Mouse (Mus musculus): ENCODE results near the gene Cd37. TPM values are rescaled to one million over a fixed set of nuclear protein-coding genes. Genes with fewer than 3 reads are reported as not detected.

The Cd37 gene
- polyA plus RNA-seq, 1 experiment = 423 TPM

DNA sequence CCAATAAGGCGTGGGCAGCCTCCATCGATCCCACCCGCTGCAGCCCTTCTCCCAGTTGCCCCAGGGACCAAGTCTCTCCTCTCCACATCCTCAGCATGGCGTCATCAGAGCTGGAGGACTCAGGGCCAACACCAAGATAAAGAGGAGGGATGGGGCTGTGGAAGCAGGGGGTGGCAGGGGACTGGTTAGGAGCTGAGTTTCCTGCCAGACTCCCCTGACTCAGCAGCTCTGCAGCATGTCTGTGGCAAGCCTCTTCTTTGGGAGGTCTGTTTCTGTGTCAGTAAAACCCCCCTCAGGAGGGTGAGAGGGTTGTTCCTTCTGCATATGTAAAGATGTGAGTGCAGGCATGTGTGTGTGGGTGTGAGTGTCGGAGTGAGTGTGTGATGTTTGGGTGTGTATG is 41.9 kb downstream of the Cd37 start:
- DNase-seq = no peak
- no peaks in the 10 kb centered on the region for H3K4me1 ChIP-seq (replicated peaks; ENCODE audit: control insufficient read depth, insufficient read depth, low read length)
- H3K36me3 ChIP-seq (ENCODE audit: control insufficient read depth, insufficient read depth, low read length) = no peaks in the 10 kb centered on the region
- TF ChIP-seq CTCF (IDR thresholded peaks at IDR 0.05; ENCODE audit: borderline replicate concordance, control insufficient read depth, extremely low read depth, insufficient read depth, low read length, poor library complexity) (no peak), POLR2A (IDR thresholded peaks at IDR 0.05; ENCODE audit: control insufficient read depth, extremely low read depth, insufficient read depth, low read length, poor library complexity) (no peak)
- H3K4me3 ChIP-seq (ENCODE audit: control insufficient read depth, insufficient read depth, low read length) = no peak overlapping the region
- no peak overlapping the region for H3K27ac ChIP-seq (ENCODE audit: control insufficient read depth, insufficient read depth, low read length)
- H3K27me3 ChIP-seq (ENCODE audit: control insufficient read depth, insufficient read depth, low read length) = no peaks in the 10 kb centered on the region
- WGBS = 75% methylated on average over 5 of the region's 5 CpGs

- no peaks in the 10 kb centered on the region for H3K36me3 ChIP-seq (ENCODE audit: control insufficient read depth, insufficient read depth, low read length)
- no peak for DNase-seq
- WGBS = 91% methylated on average over 4 of the region's 4 CpGs
- H3K4me1 ChIP-seq (replicated peaks; ENCODE audit: control insufficient read depth, insufficient read depth, low read length) = no peaks in the 10 kb centered on the region
- no peak overlapping the region for H3K4me3 ChIP-seq (ENCODE audit: control insufficient read depth, insufficient read depth, low read length)
- H3K27me3 ChIP-seq (ENCODE audit: control insufficient read depth, insufficient read depth, low read length) = no peaks in the 10 kb centered on the region
- TF ChIP-seq CTCF (IDR thresholded peaks at IDR 0.05; ENCODE audit: borderline replicate concordance, control insufficient read depth, extremely low read depth, insufficient read depth, low read length, poor library complexity) (no peak), POLR2A (IDR thresholded peaks at IDR 0.05; ENCODE audit: control insufficient read depth, extremely low read depth, insufficient read depth, low read length, poor library complexity) (no peak)
- no peak overlapping the region for H3K27ac ChIP-seq (ENCODE audit: control insufficient read depth, insufficient read depth, low read length)
These were observed 42.8 kb downstream of the Cd37 start for GRCm38 (mm10) chr7:45196176-45196535.

DNA sequence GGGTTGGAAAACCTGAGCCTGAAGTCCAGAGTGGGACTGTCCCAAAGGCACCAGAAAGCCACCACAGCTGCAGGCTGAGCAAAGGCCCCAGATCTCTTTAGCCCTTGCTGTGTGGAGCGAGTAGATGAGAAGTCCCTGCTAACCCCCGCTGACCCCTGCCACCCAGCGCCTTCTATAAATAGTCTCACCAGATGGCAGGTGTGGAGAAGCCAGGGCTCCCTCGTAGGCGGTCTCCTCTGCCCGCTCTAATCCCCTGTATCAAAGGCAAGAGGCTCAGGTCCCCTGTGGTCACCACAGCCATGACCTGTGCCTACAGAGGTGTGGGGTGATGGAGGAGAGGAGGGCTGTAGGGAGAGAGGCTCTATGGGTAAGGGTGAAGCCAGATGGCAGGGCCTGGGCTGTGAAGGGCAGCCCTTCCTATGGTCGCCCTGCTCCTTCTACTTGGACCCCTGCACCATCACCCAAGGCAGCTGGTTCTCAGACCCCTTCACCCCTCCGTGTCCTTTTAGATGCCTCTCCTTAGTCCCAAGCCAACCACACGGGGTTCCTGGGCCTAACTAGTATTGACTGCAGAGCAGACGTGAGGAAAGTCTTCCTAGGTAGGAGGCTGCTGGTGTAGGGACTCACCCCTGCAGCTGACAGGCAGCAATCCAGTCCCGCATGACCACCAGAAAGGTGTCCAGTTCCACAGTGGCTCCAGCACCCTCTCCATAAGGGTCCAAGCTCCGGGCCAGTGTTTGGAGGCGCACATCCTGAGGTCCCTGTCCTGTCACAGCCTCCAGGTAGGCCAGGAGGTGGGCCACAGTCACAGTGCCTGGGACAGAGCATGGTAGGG is 43.4 kb downstream of the Cd37 start:
- H3K27ac ChIP-seq (ENCODE audit: control insufficient read depth, insufficient read depth, low read length) = no peak overlapping the region
- no peak overlapping the region for H3K4me3 ChIP-seq (ENCODE audit: control insufficient read depth, insufficient read depth, low read length)
- TF ChIP-seq CTCF (IDR thresholded peaks at IDR 0.05; ENCODE audit: borderline replicate concordance, control insufficient read depth, extremely low read depth, insufficient read depth, low read length, poor library complexity) = no peak
- TF ChIP-seq POLR2A (IDR thresholded peaks at IDR 0.05; ENCODE audit: control insufficient read depth, extremely low read depth, insufficient read depth, low read length, poor library complexity) = no peak
- WGBS = 84% methylated on average over 13 of the region's 13 CpGs
- H3K36me3 ChIP-seq (ENCODE audit: control insufficient read depth, insufficient read depth, low read length) = no peaks in the 10 kb centered on the region
- no peak for DNase-seq
- H3K4me1 ChIP-seq (replicated peaks; ENCODE audit: control insufficient read depth, insufficient read depth, low read length) = no peaks in the 10 kb centered on the region
- no peaks in the 10 kb centered on the region for H3K27me3 ChIP-seq (ENCODE audit: control insufficient read depth, insufficient read depth, low read length)

DNA sequence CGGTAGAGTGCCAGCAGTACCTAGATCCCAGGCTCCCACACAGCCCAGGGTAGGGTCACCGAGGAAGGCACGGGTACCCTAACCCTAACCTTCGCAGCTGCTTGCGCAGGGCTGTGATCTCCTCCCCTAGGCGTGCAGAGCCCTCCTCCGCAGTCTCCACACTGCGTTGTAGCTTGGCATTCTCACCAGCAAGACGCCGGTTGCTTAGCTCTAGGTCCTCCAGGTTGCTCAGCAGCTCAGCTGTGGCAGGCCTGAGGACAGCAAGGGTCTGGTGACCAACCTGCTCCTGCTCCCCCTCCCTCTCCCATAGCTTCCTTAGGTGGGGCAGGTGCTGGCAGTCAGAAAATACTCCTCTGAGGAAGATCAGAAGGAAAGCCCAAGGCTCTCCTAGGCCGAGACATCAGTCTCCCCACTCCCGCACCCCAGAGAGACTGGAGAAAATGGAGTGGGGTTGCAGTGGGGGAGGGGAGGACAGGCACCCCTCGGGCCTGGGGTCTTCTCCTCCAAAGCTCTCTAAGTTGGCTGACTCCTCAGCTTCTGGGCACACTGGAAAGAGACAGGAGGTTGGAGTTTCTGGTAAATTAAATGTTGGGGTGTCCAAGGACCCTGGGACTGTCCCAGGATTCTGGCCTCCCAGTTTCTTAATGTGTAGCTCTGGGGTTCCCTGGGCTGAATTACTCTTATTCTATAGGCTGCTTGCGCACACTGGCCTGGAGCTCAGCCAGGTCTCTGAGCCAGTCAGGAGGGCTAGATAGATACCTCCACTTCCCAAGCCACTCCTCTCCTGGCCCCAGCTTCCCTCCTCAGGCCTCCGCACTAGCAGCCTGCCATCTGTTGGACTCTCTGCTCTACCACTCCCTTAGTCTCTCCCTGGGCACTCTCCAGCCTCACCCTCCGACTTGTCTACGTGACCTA is 44.8 kb downstream of the Cd37 start:
- no peaks in the 10 kb centered on the region for H3K27me3 ChIP-seq (ENCODE audit: control insufficient read depth, insufficient read depth, low read length)
- H3K4me3 ChIP-seq (ENCODE audit: control insufficient read depth, insufficient read depth, low read length) = no peak overlapping the region
- 90% methylated on average over 17 of the region's 17 CpGs for WGBS
- DNase-seq = no peak
- TF ChIP-seq CTCF (IDR thresholded peaks at IDR 0.05; ENCODE audit: borderline replicate concordance, control insufficient read depth, extremely low read depth, insufficient read depth, low read length, poor library complexity) = no peak
- no peak for TF ChIP-seq POLR2A (IDR thresholded peaks at IDR 0.05; ENCODE audit: control insufficient read depth, extremely low read depth, insufficient read depth, low read length, poor library complexity)
- H3K4me1 ChIP-seq (replicated peaks; ENCODE audit: control insufficient read depth, insufficient read depth, low read length) = no peaks in the 10 kb centered on the region
- no peak overlapping the region for H3K27ac ChIP-seq (ENCODE audit: control insufficient read depth, insufficient read depth, low read length)
- H3K36me3 ChIP-seq (ENCODE audit: control insufficient read depth, insufficient read depth, low read length) = no peaks in the 10 kb centered on the region

- TF ChIP-seq CTCF (IDR thresholded peaks at IDR 0.05; ENCODE audit: borderline replicate concordance, control insufficient read depth, extremely low read depth, insufficient read depth, low read length, poor library complexity) (no peak), POLR2A (IDR thresholded peaks at IDR 0.05; ENCODE audit: control insufficient read depth, extremely low read depth, insufficient read depth, low read length, poor library complexity) (no peak)
- Histone ChIP-seq H3K4me1 (replicated peaks; ENCODE audit: control insufficient read depth, insufficient read depth, low read length) (no peaks in the 10 kb centered on the region), H3K27ac (ENCODE audit: control insufficient read depth, insufficient read depth, low read length) (no peak overlapping the region), H3K36me3 (ENCODE audit: control insufficient read depth, insufficient read depth, low read length) (no peaks in the 10 kb centered on the region), H3K27me3 (ENCODE audit: control insufficient read depth, insufficient read depth, low read length) (no peaks in the 10 kb centered on the region), H3K4me3 (ENCODE audit: control insufficient read depth, insufficient read depth, low read length) (no peak overlapping the region)
- DNase-seq = no peak
- 76% methylated on average over 5 of the region's 5 CpGs for WGBS
These were observed 45.5 kb downstream of the Cd37 start for GRCm38 (mm10) chr7:45193406-45193805.

DNA sequence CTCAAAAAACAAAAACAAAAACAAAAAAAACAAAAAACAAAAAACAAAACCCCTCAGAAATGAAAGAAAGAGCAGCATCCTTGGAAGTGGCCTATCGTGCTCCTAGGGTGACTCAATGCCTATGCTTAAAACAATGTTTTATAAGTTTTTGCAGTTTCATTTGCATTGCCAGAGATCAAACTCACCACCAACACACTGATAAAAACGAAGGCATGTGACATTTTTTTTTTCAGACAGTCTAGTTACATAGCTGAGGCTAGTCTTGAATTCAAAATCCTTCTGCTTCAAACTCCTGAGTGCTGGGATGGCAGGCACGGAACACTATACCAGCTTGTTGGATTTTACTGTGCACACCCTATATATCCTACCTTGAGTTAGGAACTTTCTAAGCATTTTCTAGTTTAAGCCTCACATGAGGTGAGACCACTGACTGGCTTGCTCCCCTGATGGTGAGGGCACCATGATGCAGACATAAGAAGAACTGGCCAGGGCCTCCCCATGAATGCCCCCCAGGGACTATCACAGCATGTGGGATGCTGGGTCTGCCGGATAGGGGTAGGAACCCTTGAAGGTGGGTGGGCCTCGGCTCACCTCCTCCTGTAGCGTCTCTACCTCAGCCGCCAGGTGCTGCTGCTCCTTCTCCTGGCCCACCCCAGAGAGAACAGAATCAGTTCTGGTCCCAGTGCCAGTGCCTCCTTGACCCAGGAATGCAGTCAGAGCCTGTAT is 46.2 kb downstream of the Cd37 start:
- Histone ChIP-seq H3K4me3 (ENCODE audit: control insufficient read depth, insufficient read depth, low read length) (no peak overlapping the region), H3K36me3 (ENCODE audit: control insufficient read depth, insufficient read depth, low read length) (no peaks in the 10 kb centered on the region), H3K4me1 (replicated peaks; ENCODE audit: control insufficient read depth, insufficient read depth, low read length) (no peaks in the 10 kb centered on the region), H3K27ac (ENCODE audit: control insufficient read depth, insufficient read depth, low read length) (no peak overlapping the region), H3K27me3 (ENCODE audit: control insufficient read depth, insufficient read depth, low read length) (no peaks in the 10 kb centered on the region)
- DNase-seq = no peak
- WGBS = 93% methylated on average over 7 of the region's 7 CpGs
- TF ChIP-seq CTCF (IDR thresholded peaks at IDR 0.05; ENCODE audit: borderline replicate concordance, control insufficient read depth, extremely low read depth, insufficient read depth, low read length, poor library complexity) = no peak
